Mouse (Mus musculus) macrophage (primary cell): ENCODE results near the gene Wdr93. TPM values are rescaled to one million over a fixed set of nuclear protein-coding genes. Genes with fewer than 3 reads are reported as not detected.

Experiments
- H3K27ac ChIP-seq: fragments of 350-480 bp; formaldehyde crosslinking; 2 replicates; pipeline ENCODE4 v1.9.0; 2021
- H3K36me3 ChIP-seq: fragments of 350-480 bp; formaldehyde crosslinking; 2 replicates; pipeline ENCODE4 v1.9.0; 2021; ENCODE audit errors: inconsistent target
- H3K4me3 ChIP-seq: fragments of 350-480 bp; formaldehyde crosslinking; 2 replicates; pipeline ENCODE4 v1.9.0; 2021; ENCODE audit errors: inconsistent target
- H3K79me2 ChIP-seq: fragments of 350-480 bp; formaldehyde crosslinking; 2 replicates; pipeline ENCODE4 v1.9.0; 2021; ENCODE audit errors: inconsistent target
- WGBS: methylation state at CpG from one replicate; pipeline ENCODE4 v1.1.7; 2026; ENCODE audit warnings: inconsistent platforms; ENCODE audit not compliant: missing documents; 5-methylcytosine and 5-hydroxymethylcytosine counted together
- polyA plus RNA-seq: library from polyadenylated mRNA; stranded (reverse); fragments of 250-400 nt; gene quantifications from 3 replicates; pipeline ENCODE4 v1.2.4, GENCODE M21; 2018; ENCODE audit warnings: inconsistent platforms

Gene Wdr93
- polyA plus RNA-seq, 1 experiment from 2014 or later: 0.06 TPM

GRCm38 (mm10) chr7:79734563-79734962 lies 8.4 kb upstream of the Wdr93 start:
- Histone ChIP-seq H3K27ac (no peak overlapping the region), H3K4me3 (no peak overlapping the region), H3K79me2 (no peaks in the 10 kb centered on the region), H3K36me3 (no peaks in the 10 kb centered on the region; the same call in 1 of the 2 replicates)
- WGBS: 98% methylated on average over 8 of the region's 8 CpGs

- WGBS: 97% methylated on average over 14 of the region's 14 CpGs
- Histone ChIP-seq H3K4me3 (no peak overlapping the region), H3K79me2 (no peaks in the 10 kb centered on the region)
Observed at GRCm38 (mm10) chr7:79736511-79736910, 6.5 kb upstream of the Wdr93 start.

GRCm38 (mm10) chr7:79738913-79739312 lies 4.0 kb upstream of the Wdr93 start:
- H3K27ac ChIP-seq: no peak overlapping the region
- H3K79me2 ChIP-seq: no peaks in the 10 kb centered on the region
- H3K4me3 ChIP-seq: no peak overlapping the region
- no peaks in the 10 kb centered on the region; the same call in 1 of the 2 replicates for H3K36me3 ChIP-seq
- 100% methylated on average over 2 of the region's 2 CpGs for WGBS

More at GRCm38 (mm10) chr7:79736511-79736910, 6.5 kb upstream of the Wdr93 start:
- no peak overlapping the region for H3K27ac ChIP-seq
- H3K36me3 ChIP-seq: no peaks in the 10 kb centered on the region; the same call in 1 of the 2 replicates

GRCm38 (mm10) chr7:79740279-79740678 lies 2.7 kb upstream of the Wdr93 start:
- WGBS: 86% methylated on average over 4 of the region's 4 CpGs
- Histone ChIP-seq H3K36me3 (no peaks in the 10 kb centered on the region; the same call in 1 of the 2 replicates), H3K79me2 (no peaks in the 10 kb centered on the region), H3K4me3 (no peak overlapping the region), H3K27ac (no peak overlapping the region)

- Histone ChIP-seq H3K36me3 (no peaks in the 10 kb centered on the region), H3K27ac (no peak overlapping the region), H3K79me2 (no peaks in the 10 kb centered on the region), H3K4me3 (peak overlapping the region; percentile 60)
- 6% methylated on average over 11 of the region's 11 CpGs for WGBS
Observed at GRCm38 (mm10) chr7:79742277-79742658, 695 bp upstream of the Wdr93 start.

- no peaks in the 10 kb centered on the region for H3K36me3 ChIP-seq
- WGBS: 97% methylated on average over 9 of the region's 9 CpGs
- no peaks in the 10 kb centered on the region for H3K79me2 ChIP-seq
- no peak overlapping the region for H3K4me3 ChIP-seq
- no peak overlapping the region for H3K27ac ChIP-seq
Observed at GRCm38 (mm10) chr7:79744051-79744450, 1.1 kb downstream of the Wdr93 start.

- no peak overlapping the region for H3K27ac ChIP-seq
- no peaks in the 10 kb centered on the region for H3K79me2 ChIP-seq
- no peaks in the 10 kb centered on the region for H3K36me3 ChIP-seq
- no peak overlapping the region for H3K4me3 ChIP-seq
- 9% methylated on average over 5 of the region's 5 CpGs for WGBS
Observed at GRCm38 (mm10) chr7:79744585-79744984, 1.6 kb downstream of the Wdr93 start.

GRCm38 (mm10) chr7:79747659-79748058 lies 4.7 kb downstream of the Wdr93 start:
- Histone ChIP-seq H3K27ac (no peak overlapping the region), H3K4me3 (no peak overlapping the region), H3K79me2 (no peaks in the 10 kb centered on the region), H3K36me3 (no peaks in the 10 kb centered on the region)
- 36% methylated on average over 6 of the region's 6 CpGs for WGBS

GRCm38 (mm10) chr7:79749511-79749910 lies 6.5 kb downstream of the Wdr93 start:
- WGBS: 92% methylated on average over 6 of the region's 6 CpGs
- no peaks in the 10 kb centered on the region for H3K36me3 ChIP-seq
- H3K4me3 ChIP-seq: no peak overlapping the region
- no peak overlapping the region for H3K27ac ChIP-seq
- H3K79me2 ChIP-seq: no peaks in the 10 kb centered on the region

- Histone ChIP-seq H3K36me3 (no peaks in the 10 kb centered on the region), H3K4me3 (no peak overlapping the region), H3K27ac (no peak overlapping the region), H3K79me2 (no peaks in the 10 kb centered on the region)
- WGBS: 64% methylated on average over 2 of the region's 2 CpGs
Observed at GRCm38 (mm10) chr7:79756334-79756733, 13.4 kb downstream of the Wdr93 start.

GRCm38 (mm10) chr7:79758176-79758575 lies 15.2 kb downstream of the Wdr93 start:
- Histone ChIP-seq H3K36me3 (no peaks in the 10 kb centered on the region), H3K79me2 (no peaks in the 10 kb centered on the region), H3K4me3 (no peak overlapping the region), H3K27ac (no peak overlapping the region)
- 84% methylated on average over 6 of the region's 6 CpGs for WGBS

GRCm38 (mm10) chr7:79759766-79760165 lies 16.8 kb downstream of the Wdr93 start:
- H3K27ac ChIP-seq: no peak overlapping the region
- no peak overlapping the region for H3K4me3 ChIP-seq
- H3K79me2 ChIP-seq: no peaks in the 10 kb centered on the region
- H3K36me3 ChIP-seq: no peaks in the 10 kb centered on the region

- H3K79me2 ChIP-seq: no peaks in the 10 kb centered on the region
- H3K36me3 ChIP-seq: no peaks in the 10 kb centered on the region
- H3K4me3 ChIP-seq: no peak overlapping the region
- WGBS: 50% methylated on average over 5 of the region's 5 CpGs
- no peak overlapping the region for H3K27ac ChIP-seq
Observed at GRCm38 (mm10) chr7:79761124-79761876, 18.3 kb downstream of the Wdr93 start.

- Histone ChIP-seq H3K27ac (no peak overlapping the region), H3K79me2 (no peaks in the 10 kb centered on the region), H3K4me3 (no peak overlapping the region), H3K36me3 (no peaks in the 10 kb centered on the region)
- 67% methylated on average over 3 of the region's 8 CpGs for WGBS
Observed at GRCm38 (mm10) chr7:79762106-79762505, 19.1 kb downstream of the Wdr93 start.

- Histone ChIP-seq H3K4me3 (no peak overlapping the region), H3K27ac (no peak overlapping the region), H3K36me3 (no peaks in the 10 kb centered on the region), H3K79me2 (no peaks in the 10 kb centered on the region)
- 80% methylated on average over 1 of the region's 1 CpGs for WGBS
Observed at GRCm38 (mm10) chr7:79765991-79766390, 23.0 kb downstream of the Wdr93 start.

GRCm38 (mm10) chr7:79769664-79770063 lies 26.7 kb downstream of the Wdr93 start:
- Histone ChIP-seq H3K4me3 (no peak overlapping the region), H3K27ac (no peak overlapping the region), H3K36me3 (no peaks in the 10 kb centered on the region), H3K79me2 (no peaks in the 10 kb centered on the region)
- 86% methylated on average over 3 of the region's 3 CpGs for WGBS
